Mouse (Mus musculus) central nervous system, embryonic 18 days (tissue): ENCODE results near the gene Krtap3-3. TPM values are rescaled to one million over a fixed set of nuclear protein-coding genes. Genes with fewer than 3 reads are reported as not detected.

Source experiments
- polyA plus RNA-seq: library from polyadenylated mRNA; depleted of rRNA; stranded (reverse); fragments of >200 nt; gene quantifications from 2 replicates; pipeline ENCODE4 v1.2.3, GENCODE M21; 2012; rRNA removed

The Krtap3-3 gene
- not detected in 2 replicates for polyA plus RNA-seq

DNA sequence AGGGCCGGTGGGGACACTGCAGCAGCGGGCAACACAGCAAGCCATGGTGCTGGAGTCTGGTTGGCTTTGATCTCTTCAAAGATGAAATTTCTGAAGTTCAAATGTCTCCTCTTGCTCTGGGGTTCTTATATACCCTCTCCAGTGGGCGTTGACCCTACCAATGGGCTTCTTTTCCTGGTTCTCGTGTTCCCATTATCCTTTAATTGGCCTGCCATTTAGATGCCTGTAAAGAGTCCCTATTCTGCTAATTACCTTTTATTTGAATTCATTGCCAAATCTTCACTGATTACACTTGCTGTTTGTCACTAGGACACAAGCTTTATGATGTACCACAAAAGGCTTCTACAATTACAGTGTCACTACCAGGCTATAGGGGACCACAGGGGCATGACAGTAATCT is at the start of gene Krtap3-3:
Gene Krtap3-3, minus strand, starts transcription at position 101 of the 400 bp plus-strand sequence.

DNA sequence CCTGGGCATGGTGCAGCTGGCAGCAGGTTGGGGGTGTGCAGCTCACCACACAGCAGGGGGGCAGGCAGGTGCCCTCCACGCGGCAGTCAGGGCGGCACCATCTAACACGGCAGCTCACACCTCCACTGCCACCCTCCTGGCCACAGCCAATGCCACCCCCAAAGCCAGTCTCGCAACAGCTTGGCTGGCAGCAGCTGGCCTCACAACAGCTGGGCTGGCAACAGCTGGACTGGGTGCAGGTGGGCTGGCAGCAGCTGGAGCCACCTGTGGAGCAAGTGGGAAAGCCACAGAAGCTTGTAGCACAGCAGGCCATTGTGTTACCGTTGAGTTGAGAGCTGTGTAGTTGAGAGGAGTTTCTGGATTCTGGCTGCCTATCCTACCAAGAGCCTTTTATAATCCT is 47.1 kb upstream of the Krtap3-3 start, which contains the start of gene Krtap9-3:
Gene Krtap9-3, minus strand, starts transcription at position 364 of the 400 bp plus-strand sequence.

DNA sequence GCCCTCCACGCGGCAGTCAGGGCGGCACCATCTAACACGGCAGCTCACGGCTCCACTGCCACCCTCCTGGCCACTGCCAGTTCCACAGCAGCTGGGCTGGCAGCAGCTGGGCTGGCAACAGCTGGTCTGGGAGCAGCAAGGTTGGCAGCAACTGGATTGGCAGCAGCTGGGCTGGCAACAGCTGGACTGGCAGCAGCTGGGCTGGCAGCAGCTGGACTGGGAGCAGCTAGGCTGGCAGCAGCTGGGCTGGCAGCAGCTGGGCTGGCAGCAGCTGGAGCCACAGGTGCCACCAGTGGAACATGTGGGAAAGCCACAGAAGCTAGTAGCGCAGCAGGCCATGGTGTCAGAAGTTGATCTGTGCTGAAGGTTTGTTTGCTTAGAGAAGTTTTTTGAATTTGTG is 40.3 kb upstream of the Krtap3-3 start, which contains the start of gene Krtap1-3:
Gene Krtap1-3, minus strand, starts transcription at position 359 of the 400 bp plus-strand sequence.

DNA sequence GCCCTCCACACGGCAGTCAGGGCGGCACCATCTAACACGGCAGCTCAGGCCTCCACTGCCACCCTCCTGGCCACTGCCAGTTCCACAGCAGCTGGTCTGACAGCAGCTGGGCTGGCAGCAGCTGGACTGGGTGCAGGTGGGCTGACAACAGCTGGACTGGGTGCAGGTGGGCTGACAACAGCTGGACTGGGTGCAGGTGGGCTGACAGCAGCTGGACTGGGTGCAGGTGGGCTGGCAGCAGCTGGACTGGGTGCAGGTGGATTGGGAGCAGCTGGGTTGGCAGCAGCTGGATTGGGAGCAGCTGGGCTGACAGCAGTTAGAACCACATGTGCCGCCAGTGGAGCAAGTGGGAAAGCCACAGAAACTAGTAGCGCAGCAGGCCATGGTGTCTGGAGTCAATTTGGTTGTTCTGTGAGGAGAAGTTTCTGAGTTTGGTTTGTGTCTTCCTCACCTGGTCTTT is 32.6 kb upstream of the Krtap3-3 start, which contains the start of gene Krtap1-4:
Gene Krtap1-4, minus strand, starts transcription at position 410 of the 460 bp plus-strand sequence.

DNA sequence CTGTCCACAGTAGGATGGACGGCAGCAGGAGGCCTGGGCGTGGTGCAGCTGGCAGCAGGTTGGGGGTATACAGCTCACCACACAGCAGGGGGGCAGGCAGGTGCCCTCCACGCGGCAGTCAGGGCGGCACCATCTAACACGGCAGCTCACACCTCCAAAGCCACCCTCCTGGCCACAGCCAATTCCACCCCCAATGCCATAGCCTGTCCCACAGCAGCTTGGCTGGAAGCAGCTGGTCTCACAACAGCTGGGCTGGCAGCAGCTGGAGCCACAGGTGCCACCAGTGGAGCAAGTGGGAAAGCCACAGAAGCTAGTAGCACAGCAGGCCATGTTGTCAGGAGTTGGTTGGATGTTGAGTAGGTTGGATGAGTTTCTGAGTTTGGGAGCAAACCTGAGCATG is 30.0 kb upstream of the Krtap3-3 start, which contains the start of gene Krtap1-5:
Gene Krtap1-5, minus strand, starts transcription at position 381 of the 400 bp plus-strand sequence.

DNA sequence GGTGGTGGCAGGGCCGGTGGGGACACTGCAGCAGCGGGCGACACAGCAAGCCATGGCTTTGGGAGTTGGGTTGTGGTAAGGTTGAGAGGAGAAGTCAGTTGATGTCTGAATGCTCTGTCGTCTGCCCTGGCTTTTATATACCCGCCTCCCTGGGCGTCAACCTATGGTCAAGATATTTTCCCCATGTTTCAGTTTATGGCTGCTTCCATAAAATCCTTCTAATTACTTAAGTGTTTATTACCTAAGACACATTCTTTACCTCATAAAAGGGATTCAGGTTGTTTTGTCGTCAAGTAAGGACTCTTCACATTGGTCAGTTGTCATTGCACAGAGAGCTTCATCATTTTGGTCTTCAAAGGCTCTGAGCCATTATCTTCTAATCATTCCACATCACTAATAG is 15.9 kb upstream of the Krtap3-3 start, which contains the start of gene Krtap3-1:
Gene Krtap3-1, minus strand, starts transcription at position 101 of the 400 bp plus-strand sequence.

DNA sequence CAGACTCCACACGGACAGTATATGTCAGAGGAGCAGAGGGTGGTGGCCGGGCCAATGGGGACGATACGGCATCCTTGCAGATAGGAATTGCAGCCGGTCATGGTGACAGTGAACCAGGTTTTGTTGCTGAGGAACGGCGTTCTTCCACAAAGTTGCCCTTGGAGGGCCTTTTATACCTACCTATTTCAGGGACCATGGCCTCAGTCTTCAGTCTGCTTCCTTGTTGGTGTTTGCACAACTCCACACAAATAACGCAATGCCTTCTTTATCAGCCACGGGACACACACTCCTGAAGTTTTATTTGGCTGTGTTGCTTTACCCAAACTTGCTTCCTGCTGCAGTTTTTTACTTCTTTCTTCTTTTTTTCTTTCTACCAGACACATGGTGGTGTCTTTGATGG is 8.7 kb upstream of the Krtap3-3 start, which contains the start of gene Gm11939:
Gene Gm11939, minus strand, starts transcription at position 101 of the 400 bp plus-strand sequence.

DNA sequence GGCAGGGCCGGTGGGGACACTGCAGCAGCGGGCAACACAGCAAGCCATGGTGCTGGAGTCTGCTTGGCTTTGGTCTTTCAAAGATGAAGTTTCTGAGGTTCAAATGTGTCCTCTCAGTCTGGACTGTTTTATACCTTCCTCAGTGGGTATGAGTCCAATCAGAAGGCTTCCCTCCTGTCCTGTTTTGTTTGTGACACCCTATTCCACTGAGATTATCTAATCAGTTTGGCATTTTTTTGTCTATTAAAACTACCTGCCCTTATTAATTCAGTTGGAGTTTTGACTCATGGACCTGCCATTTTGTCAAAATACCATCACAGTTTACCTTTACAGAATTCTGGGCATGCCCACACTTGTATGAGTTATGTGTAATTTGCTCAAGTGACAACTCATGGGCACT is 6.1 kb upstream of the Krtap3-3 start, which contains the start of gene Krtap3-2:
Gene Krtap3-2, minus strand, starts transcription at position 101 of the 400 bp plus-strand sequence.

DNA sequence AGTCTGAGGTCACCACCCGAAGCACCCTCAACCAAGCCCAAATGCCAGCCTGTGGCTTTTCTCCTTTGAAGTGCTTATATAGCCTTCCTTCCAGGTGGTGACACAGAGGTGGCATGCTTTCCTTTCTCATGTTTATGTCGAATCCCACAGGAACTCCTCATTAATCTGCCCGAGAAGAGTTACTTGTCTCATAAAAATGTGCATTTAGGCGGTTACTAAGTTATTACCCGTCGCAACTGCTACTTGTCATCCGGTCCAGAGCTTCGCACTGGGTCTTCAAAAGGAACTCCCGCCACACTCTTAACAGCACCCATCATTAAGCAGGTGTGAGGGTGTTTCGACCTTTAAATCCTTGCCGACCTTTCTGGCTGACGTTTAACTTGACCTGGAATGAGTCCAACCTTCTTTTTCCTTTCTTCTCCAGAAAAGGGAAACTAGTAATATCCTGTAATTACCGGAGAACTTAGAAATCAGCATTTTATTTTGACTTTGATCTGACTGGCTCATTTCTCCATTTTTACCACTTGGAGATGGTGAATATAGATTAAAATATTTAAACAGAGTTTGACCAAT is 29.3 kb downstream of the Krtap3-3 start, which contains the start of gene Krt39:
Gene Krt39, minus strand, starts transcription at position 51 of the 573 bp plus-strand sequence.

Other genes starting within 250 kb of the Krtap3-3 start
- 0.05 and 0.13 TPM in 2 replicates for gene Krt25, start 227.9 kb downstream of the Krtap3-3 start, polyA plus RNA-seq
- gene Krt26, start 212.9 kb downstream of the Krtap3-3 start, polyA plus RNA-seq = 0.12 and 0.19 TPM in 2 replicates
- gene Krt27, start 199.8 kb downstream of the Krtap3-3 start, polyA plus RNA-seq = 0.06 and 0.08 TPM in 2 replicates
- 0.28 and 0.29 TPM in 2 replicates for gene Krt28, start 176.0 kb downstream of the Krtap3-3 start, polyA plus RNA-seq
- gene Krt10, start 161.5 kb downstream of the Krtap3-3 start, polyA plus RNA-seq = 12.8 and 13.8 TPM in 2 replicates
- gene Krt12, start 128.6 kb downstream of the Krtap3-3 start, polyA plus RNA-seq = 0.35 and 0.52 TPM in 2 replicates
- gene Krt20, start 112.7 kb downstream of the Krtap3-3 start, polyA plus RNA-seq = 0.09 TPM in 1 of 2 replicates, not detected in the other
- 0.06 and 0.16 TPM in 2 replicates for gene Krt23, start 57.7 kb downstream of the Krtap3-3 start, polyA plus RNA-seq
- not detected in 2 replicates for gene Krt39, start 29.5 kb downstream of the Krtap3-3 start, polyA plus RNA-seq
- gene Krt40, start 7.7 kb downstream of the Krtap3-3 start, polyA plus RNA-seq = not detected in 2 replicates
- gene Krtap3-2, start 6.0 kb upstream of the Krtap3-3 start, polyA plus RNA-seq = not detected in 2 replicates
- not detected in 2 replicates for gene Gm11939, start 8.6 kb upstream of the Krtap3-3 start, polyA plus RNA-seq
- not detected in 2 replicates for gene Krtap3-1, start 15.8 kb upstream of the Krtap3-3 start, polyA plus RNA-seq
- gene Krtap1-5, start 30.2 kb upstream of the Krtap3-3 start, polyA plus RNA-seq = not detected in 2 replicates
- gene Krtap1-4, start 32.8 kb upstream of the Krtap3-3 start, polyA plus RNA-seq = not detected in 2 replicates
- not detected in 2 replicates for gene Krtap1-3, start 40.5 kb upstream of the Krtap3-3 start, polyA plus RNA-seq
- gene Krtap9-3, start 47.2 kb upstream of the Krtap3-3 start, polyA plus RNA-seq = not detected in 2 replicates
- not detected in 2 replicates for gene Gm11938, start 52.4 kb upstream of the Krtap3-3 start, polyA plus RNA-seq
- gene Gm11937, start 59.3 kb upstream of the Krtap3-3 start, polyA plus RNA-seq = not detected in 2 replicates
- gene Krtap2-4, start 64.0 kb upstream of the Krtap3-3 start, polyA plus RNA-seq = not detected in 2 replicates
- not detected in 2 replicates for gene Gm11562, start 69.6 kb upstream of the Krtap3-3 start, polyA plus RNA-seq
- not detected in 2 replicates for gene Krtap4-1, start 77.4 kb upstream of the Krtap3-3 start, polyA plus RNA-seq
- gene Krtap4-2, start 84.2 kb upstream of the Krtap3-3 start, polyA plus RNA-seq = not detected in 2 replicates
- not detected in 2 replicates for gene Krtap4-7, start 93.2 kb upstream of the Krtap3-3 start, polyA plus RNA-seq
- gene Gm11555, start 99.4 kb upstream of the Krtap3-3 start, polyA plus RNA-seq = not detected in 2 replicates
- not detected in 2 replicates for gene Gm11563, start 108.1 kb upstream of the Krtap3-3 start, polyA plus RNA-seq
- gene Krtap4-6, start 115.1 kb upstream of the Krtap3-3 start, polyA plus RNA-seq = not detected in 2 replicates
- not detected in 2 replicates for gene Gm14190, start 139.9 kb upstream of the Krtap3-3 start, polyA plus RNA-seq
- gene Gm14180, start 183.4 kb upstream of the Krtap3-3 start, polyA plus RNA-seq = not detected in 2 replicates
- not detected in 2 replicates for gene Gm11595, start 222.0 kb upstream of the Krtap3-3 start, polyA plus RNA-seq
- gene Krtap4-8, start 229.8 kb upstream of the Krtap3-3 start, polyA plus RNA-seq = not detected in 2 replicates
- not detected in 2 replicates for gene Krtap4-9, start 234.3 kb upstream of the Krtap3-3 start, polyA plus RNA-seq
- not detected in 2 replicates for gene Gm11596, start 242.6 kb upstream of the Krtap3-3 start, polyA plus RNA-seq
- 0.07 TPM in 1 of 2 replicates, not detected in the other for gene Gm11569, start 248.1 kb upstream of the Krtap3-3 start, polyA plus RNA-seq